Mouse (Mus musculus) bone marrow macrophage, adult 2 months (primary cell): ENCODE measurements around the gene Cbx3. TPM values are rescaled to one million over a fixed set of nuclear protein-coding genes. Genes with fewer than 3 reads are reported as not detected.

Experiments used
- H3K27ac ChIP-seq: 2 replicates; pipeline ENCODE4 v1.5.1; 2012; ENCODE audit warnings: low read depth, low read length; ENCODE audit not compliant: insufficient read depth
- H3K4me1 ChIP-seq: 2 replicates; pipeline ENCODE4 v1.6.1; 2012; ENCODE audit warnings: low read length; ENCODE audit not compliant: control insufficient read depth, insufficient read depth
- H3K4me3 ChIP-seq: 2 replicates; pipeline ENCODE4 v1.5.1; 2012; ENCODE audit warnings: mild to moderate bottlenecking, low read length, moderate library complexity; ENCODE audit not compliant: insufficient read depth
- CTCF ChIP-seq: IDR thresholded peaks from 2 replicates; pipeline ENCODE4 v1.5.1; 2012; ENCODE audit warnings: low read depth, mild to moderate bottlenecking, low read length, moderate library complexity
- POLR2A ChIP-seq: IDR thresholded peaks from 2 replicates; pipeline ENCODE4 v1.6.1; 2012; ENCODE audit warnings: mild to moderate bottlenecking, low read depth, low read length, borderline replicate concordance
- polyA plus RNA-seq: library from polyadenylated mRNA; stranded (reverse); fragments of >200 nt; gene quantifications from 2 replicates; pipeline ENCODE4 v1.2.4, GENCODE M21; 2012; ENCODE audit not compliant: missing spikeins, insufficient read depth, insufficient read length

The Cbx3 gene
- polyA plus RNA-seq: 107 and 108 TPM in 2 replicates

DNA sequence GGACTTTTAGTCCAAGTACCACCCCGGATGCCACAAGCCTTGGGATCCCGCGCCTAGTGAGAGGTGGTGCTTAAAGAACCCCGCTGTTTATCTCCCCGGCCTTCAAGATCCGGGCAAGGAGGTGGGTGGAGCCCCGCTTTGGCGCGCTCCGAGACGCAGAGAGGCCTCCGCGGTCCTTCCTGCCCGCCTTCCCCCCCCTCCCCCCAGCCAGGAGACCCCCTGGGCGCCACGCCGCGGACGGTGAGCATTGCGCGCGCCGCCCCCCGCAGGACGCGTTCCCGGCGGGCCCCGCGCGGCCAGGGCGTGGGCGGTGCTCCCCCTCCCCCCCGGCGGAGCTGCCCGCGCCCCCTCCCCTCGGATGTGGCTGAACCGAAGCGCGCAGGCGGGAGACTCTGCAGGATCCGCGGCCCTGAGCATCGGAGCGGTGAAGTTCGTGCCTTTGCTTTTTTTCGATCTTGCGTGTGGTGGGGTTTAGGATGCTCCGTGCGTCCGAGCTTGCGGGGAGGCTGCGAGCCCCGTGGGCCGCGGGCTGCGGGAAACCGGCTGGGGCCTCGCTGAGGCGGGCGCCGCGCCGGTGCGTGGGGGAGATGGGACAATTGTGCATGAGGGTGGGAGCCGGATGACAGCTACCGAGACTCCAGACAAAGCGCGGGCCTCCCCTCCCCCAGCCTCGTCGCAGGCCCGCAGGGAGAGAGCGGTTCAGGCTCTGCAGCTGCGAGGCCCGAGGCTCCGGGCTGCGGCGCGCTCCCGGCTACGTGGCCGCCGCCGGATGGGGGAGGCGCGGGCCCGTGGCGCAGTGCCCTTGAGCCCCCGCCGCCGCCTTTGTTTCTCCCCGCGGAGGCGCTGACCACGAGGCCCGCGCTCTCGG, at the start of gene Cbx3:
Gene Cbx3, plus strand, starts transcription at position 50 of the 868 bp plus-strand sequence.
- Histone ChIP-seq H3K4me3 (peak within 1 kb of the TSS; percentile 90), H3K27ac (peak within 1 kb of the TSS; percentile 95), H3K4me1 (peaks cover 14% of the 10 kb centered on the region)
- TF ChIP-seq POLR2A (no peak), CTCF (no peak)

DNA sequence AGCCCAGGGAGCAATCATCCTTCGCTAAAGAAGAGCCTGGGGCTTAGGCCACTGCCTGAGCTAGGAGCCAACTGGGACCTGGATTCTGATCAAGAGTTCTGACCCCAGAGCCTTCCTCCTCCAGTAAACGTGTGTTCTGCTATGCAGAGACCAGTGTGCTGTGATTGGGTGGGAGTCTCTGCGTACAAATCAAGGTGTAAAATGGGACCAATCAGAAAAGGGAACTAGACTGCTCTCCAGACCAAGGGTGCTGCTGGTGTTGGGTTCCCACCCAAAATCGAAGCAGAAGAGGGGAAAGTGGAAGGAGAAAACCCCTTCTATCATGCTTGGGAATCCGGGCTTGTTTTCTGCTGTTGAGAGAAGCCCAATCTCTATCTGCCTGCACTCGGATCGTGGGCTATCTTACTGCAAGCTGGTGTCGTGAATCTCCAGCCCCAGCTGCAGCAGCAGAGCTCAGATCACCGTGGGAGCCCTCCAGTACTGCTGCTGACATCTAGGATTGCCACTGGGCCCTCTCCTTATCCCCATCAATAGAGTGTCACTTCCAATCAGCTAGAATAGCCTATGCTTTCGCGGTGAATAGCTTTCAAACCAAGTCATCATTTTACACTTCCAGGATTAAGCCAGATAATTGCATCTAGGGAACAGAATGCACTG, 46.6 kb upstream of the Cbx3 start:
- H3K4me3 ChIP-seq: no peak overlapping the region
- no peak overlapping the region for H3K27ac ChIP-seq
- no peaks in the 10 kb centered on the region for H3K4me1 ChIP-seq
- no peak for TF ChIP-seq CTCF
- TF ChIP-seq POLR2A: no peak

DNA sequence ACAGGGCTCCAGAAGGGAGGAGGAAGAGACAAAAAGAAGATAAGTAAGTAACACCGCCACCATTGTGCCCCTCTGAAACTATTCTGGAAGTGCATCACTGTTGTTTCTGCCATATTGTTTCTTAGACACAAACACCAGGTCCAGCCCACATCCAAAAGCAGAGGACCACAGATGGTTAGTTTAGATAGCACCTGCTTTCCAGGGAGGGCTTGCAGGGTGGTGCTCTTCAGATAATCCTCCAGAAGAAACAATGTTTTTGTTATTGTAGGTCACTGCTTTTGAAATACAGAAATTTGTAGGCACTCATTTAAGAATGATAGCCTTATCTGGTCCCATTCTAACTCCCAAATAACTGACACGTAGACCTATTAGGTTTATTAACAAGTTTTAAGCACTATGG, 45.6 kb upstream of the Cbx3 start:
- Histone ChIP-seq H3K4me3 (no peak overlapping the region), H3K27ac (no peak overlapping the region), H3K4me1 (no peaks in the 10 kb centered on the region)
- no peak for TF ChIP-seq POLR2A
- no peak for TF ChIP-seq CTCF

DNA sequence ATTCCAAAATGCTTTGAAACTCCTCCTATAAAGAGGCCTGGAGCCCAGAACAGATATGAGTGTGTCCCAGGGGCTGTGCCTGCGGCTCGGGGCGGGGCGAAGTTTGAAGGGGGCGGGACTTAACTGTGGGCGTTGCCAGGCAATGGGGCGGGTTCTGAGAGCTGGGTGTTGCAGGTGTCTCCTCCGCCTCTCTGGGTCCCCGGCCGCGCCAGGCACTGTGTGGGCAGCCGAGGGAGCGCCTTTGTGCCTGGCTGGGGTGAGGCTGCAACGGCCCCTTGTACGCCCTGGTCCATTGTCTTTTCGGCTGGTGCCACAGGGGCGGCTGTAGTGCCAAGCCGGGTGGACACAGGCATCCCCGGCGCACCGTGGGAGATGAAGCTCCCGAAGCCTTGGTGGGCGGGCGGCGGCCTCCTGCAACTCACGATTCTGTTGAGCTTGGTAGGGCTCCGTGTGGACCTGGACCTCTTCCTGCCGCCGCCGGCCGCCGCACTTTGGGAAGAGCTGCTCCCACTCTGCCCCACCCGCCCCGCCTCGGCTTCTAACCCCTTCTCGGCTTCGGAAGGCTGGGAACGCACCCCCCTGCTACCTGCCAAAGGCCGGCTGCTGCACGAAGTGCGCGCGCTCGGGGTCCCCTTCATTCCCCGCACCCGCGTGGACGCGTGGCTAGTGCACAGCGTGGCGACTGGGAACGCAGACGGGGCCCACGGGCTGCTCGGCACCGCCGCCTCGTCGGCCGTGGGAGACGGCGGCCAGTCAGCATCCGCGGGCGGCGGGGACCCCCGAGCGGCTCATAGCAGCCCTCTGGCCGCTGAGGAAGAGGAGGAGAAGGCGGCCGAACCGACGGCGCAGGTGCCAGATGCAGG, 37.4 kb upstream of the Cbx3 start, which contains the start of gene Nfe2l3:
Gene Nfe2l3, plus strand, starts transcription at position 136 of the 863 bp plus-strand sequence.
- Histone ChIP-seq H3K27ac (no peak within 1 kb of the TSS), H3K4me3 (peak within 1 kb of the TSS; percentile 36), H3K4me1 (no peaks in the 10 kb centered on the region)
- TF ChIP-seq CTCF: no peak
- TF ChIP-seq POLR2A: no peak

DNA sequence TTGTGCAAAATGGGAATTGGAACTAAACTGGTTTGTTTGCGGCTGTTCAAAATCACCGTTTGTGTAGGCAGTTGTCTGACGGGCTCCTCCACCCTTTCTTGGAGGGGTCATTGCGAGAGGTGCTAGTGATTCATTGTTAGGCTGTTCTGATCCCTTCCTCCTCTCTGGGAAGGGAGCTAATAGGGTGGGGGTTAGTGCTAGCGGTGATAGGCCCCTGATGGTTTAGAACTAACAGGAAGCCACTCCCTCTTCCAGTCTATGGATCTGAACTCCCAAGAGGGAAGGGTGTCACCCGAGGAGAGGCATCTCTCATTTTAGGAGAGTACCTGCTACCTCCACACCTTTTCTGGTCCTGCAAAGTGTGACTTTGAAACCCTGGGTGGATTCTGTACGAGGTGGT, 35.9 kb upstream of the Cbx3 start:
- H3K27ac ChIP-seq: no peak overlapping the region
- TF ChIP-seq CTCF (no peak), POLR2A (no peak)
- H3K4me1 ChIP-seq: no peaks in the 10 kb centered on the region

DNA sequence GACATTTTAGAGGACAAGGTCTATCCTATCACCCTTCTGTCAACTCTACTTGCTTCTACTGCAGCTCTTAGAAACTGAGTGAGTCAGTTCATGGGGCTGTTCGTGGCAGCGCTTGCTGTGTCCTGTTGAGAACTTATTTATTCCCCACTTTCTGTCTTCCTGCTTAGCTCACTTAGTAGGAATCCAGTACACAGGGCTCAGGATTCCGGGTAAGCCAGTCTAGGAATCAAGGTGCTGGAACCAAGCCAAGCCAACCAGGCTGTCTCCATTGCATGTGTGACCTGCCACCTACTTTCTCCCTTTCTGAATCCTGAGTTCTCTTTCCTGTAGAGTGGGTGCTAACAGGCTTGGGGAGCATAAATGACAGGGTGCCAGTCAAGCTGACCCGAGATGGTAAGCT, 32.5 kb upstream of the Cbx3 start:
- Histone ChIP-seq H3K4me1 (no peaks in the 10 kb centered on the region), H3K4me3 (no peak overlapping the region), H3K27ac (no peak overlapping the region)
- TF ChIP-seq POLR2A: no peak
- TF ChIP-seq CTCF: no peak

More for the DNA sequence above, 35.9 kb upstream of the Cbx3 start:
- H3K4me3 ChIP-seq: no peak overlapping the region

DNA sequence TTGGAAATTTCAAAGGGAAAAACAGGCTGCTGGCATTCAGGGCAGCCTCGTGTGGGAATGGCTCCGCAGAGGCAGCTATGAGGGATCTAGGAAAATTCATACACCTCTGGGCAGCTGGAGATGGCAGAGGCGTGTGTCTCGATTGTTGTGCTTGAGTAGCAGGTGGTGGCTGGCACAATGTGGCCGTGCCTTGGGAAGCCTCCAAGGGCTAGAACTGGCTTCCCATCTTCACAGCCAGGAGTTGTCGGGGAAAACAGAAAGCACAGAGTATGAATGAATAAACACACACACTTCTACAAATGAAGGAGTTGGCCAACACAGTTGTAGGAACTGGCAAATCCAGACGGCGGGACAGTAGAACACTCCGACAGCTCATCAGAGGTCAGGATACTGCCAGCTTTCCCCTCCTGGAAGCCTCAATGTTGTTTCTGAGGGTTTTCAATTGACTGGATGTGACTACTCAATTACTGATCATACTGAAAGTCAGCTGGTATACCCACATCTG, 31.3 kb upstream of the Cbx3 start:
- TF ChIP-seq POLR2A (no peak), CTCF (no peak)
- H3K4me3 ChIP-seq: no peak overlapping the region
- H3K4me1 ChIP-seq: no peaks in the 10 kb centered on the region
- no peak overlapping the region for H3K27ac ChIP-seq

DNA sequence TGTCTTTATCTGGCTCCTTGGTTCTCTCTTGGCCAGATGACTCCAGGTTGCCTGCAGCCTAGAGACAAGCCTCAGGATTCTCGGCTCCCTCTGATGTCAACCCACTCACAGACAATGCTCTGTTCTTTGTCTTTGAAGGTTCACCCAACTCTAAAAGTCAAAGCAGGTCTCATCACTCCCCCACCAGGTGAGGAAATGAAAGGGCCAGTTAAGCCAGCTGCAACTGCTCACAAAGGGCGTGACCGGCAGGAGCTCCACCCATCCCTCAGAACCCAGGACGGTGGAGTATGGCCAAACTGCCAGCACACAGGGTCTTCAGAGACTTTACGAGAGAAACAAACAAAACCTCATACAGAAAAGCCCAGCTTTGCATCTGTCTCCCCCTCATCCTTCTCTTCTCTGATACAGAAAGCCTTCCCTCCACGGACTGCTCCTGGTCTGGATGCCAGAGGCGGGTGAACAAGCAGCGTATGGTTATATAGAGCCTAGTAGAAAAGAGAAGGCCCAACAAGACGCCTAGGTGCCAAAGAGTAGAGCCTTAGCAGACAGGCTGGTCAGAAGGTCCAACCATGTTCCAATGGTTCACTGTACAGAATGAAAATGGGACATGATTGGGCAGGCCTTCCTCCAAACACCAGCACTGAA, 27.8 kb upstream of the Cbx3 start:
- H3K4me3 ChIP-seq: no peak overlapping the region
- TF ChIP-seq CTCF (no peak), POLR2A (no peak)
- H3K4me1 ChIP-seq: no peaks in the 10 kb centered on the region
- no peak overlapping the region for H3K27ac ChIP-seq

DNA sequence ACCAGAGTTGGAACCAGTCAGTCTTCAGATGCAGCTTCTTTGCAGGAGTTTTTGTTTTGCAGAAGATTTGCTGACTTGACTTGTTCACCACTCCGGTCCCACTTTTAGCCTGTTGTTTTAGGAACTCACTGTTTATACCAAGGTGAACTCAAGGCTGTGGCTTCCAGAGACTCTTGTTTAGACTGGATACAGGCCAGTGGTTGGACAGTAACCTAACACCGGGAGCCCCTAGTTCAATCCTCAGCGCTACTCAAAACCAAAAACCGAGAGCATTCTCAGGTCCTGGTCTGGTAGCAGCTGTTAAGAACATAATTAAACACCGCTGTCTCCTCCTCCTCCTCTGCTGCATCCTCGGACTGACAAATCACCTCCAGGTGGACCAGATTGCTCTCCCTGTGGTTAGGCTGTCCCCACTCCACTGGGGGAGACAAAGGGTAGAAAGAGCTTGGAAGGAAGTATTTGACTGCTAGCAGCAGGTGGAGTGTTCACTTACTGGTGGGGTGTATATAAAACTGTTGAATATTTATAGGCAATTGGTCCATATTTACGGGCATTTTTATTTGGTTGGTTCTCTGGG, 17.1 kb upstream of the Cbx3 start:
- TF ChIP-seq CTCF (no peak), POLR2A (no peak)
- no peak overlapping the region for H3K27ac ChIP-seq

More for the DNA sequence above, 17.1 kb upstream of the Cbx3 start:
- Histone ChIP-seq H3K4me1 (no peaks in the 10 kb centered on the region), H3K4me3 (no peak overlapping the region)
